Mouse (Mus musculus) forebrain, embryonic 10.5 days (tissue): ENCODE results near the gene Lrrc8a. TPM values are rescaled to one million over a fixed set of nuclear protein-coding genes. Genes with fewer than 3 reads are reported as not detected.

Experiments used
- DNase-seq: peaks from one replicate; pipeline ENCODE4 v3.0.0-alpha.2; 2017; ENCODE audit warnings: low spot score; ENCODE audit errors: extremely low spot score
- H3K27ac ChIP-seq: fragments of 300-500 bp; sonication (generic); 2 replicates; pipeline ENCODE4 v1.5.1; 2016; ENCODE audit warnings: mild to moderate bottlenecking
- H3K27me3 ChIP-seq: fragments of 300-500 bp; sonication (generic); 2 replicates; pipeline ENCODE4 v1.6.1; 2016; ENCODE audit warnings: mild to moderate bottlenecking; ENCODE audit not compliant: poor library complexity, severe bottlenecking
- H3K36me3 ChIP-seq: fragments of 300-500 bp; sonication (generic); replicated peaks from 2 replicates; pipeline ENCODE4 v1.6.1; 2016; ENCODE audit warnings: mild to moderate bottlenecking, moderate library complexity
- H3K4me1 ChIP-seq: fragments of 300-500 bp; sonication (generic); 2 replicates; pipeline ENCODE4 v1.6.1; 2016
- H3K4me3 ChIP-seq: fragments of 300-500 bp; sonication (generic); 2 replicates; pipeline ENCODE4 v1.5.1; 2016; ENCODE audit warnings: mild to moderate bottlenecking, moderate library complexity
- H3K9me3 ChIP-seq: fragments of 300-500 bp; sonication (generic); 2 replicates; pipeline ENCODE4 v1.6.1; 2016; ENCODE audit warnings: mild to moderate bottlenecking, moderate library complexity
- WGBS: fragments of 180-500 bp; shearing (Covaris S2); methylation state at CpG from one replicate; pipeline ENCODE4 v1.1.7; 2016; 5-methylcytosine and 5-hydroxymethylcytosine counted together
- polyA plus RNA-seq: library from polyadenylated mRNA; unstranded; fragments of >200 nt; fragmentation: Nextera tagmentation; extraction: Ambion mirVana; gene quantifications from 2 replicates; pipeline ENCODE4 v1.2.1, GENCODE M21; 2016

Gene Lrrc8a
- polyA plus RNA-seq, 1 experiment from 2014 or later: 41.5 TPM

- H3K4me3 ChIP-seq: no peak overlapping the region
- WGBS: 89% methylated on average over 3 of the region's 3 CpGs
- no peak for DNase-seq
These were observed 71.8 kb downstream of the Lrrc8a start for GRCm38 (mm10) chr2:30309351-30309750.

GRCm38 (mm10) chr2:30311481-30311880 is 74.0 kb downstream of the Lrrc8a start:
- Histone ChIP-seq H3K9me3 (no peaks in the 10 kb centered on the region), H3K27ac (no peak overlapping the region), H3K36me3 (peaks cover 98% of the 10 kb centered on the region), H3K4me3 (no peak overlapping the region), H3K27me3 (no peaks in the 10 kb centered on the region), H3K4me1 (no peaks in the 10 kb centered on the region)
- 98% methylated on average over 2 of the region's 2 CpGs for WGBS
- DNase-seq: no peak

More at GRCm38 (mm10) chr2:30309351-30309750, 71.8 kb downstream of the Lrrc8a start:
- Histone ChIP-seq H3K27me3 (no peaks in the 10 kb centered on the region), H3K27ac (no peak overlapping the region), H3K4me1 (no peaks in the 10 kb centered on the region), H3K36me3 (peaks cover 98% of the 10 kb centered on the region), H3K9me3 (no peaks in the 10 kb centered on the region)

Other genes starting within 250 kb of the Lrrc8a start
- gene Wdr34, start 188.8 kb upstream of the Lrrc8a start, polyA plus RNA-seq: 33.1 and 33.4 TPM in 2 replicates
- gene Set, start 180.3 kb upstream of the Lrrc8a start, polyA plus RNA-seq: 944 and 983 TPM in 2 replicates
- gene Pkn3, start 160.0 kb upstream of the Lrrc8a start, polyA plus RNA-seq: 12.4 and 13.1 TPM in 2 replicates
- 34.2 and 35.4 TPM in 2 replicates for gene Zdhhc12, start 144.1 kb upstream of the Lrrc8a start, polyA plus RNA-seq
- gene Zer1, start 113.1 kb upstream of the Lrrc8a start, polyA plus RNA-seq: 6.3 and 6.6 TPM in 2 replicates
- gene Tbc1d13, start 104.0 kb upstream of the Lrrc8a start, polyA plus RNA-seq: 7.8 and 8.6 TPM in 2 replicates
- gene Endog, start 66.2 kb upstream of the Lrrc8a start, polyA plus RNA-seq: 17.1 and 17.9 TPM in 2 replicates
- 92.5 and 96.1 TPM in 2 replicates for gene Spout1, start 59.3 kb upstream of the Lrrc8a start, polyA plus RNA-seq
- 7.0 and 8.6 TPM in 2 replicates for gene Kyat1, start 31.9 kb upstream of the Lrrc8a start, polyA plus RNA-seq
- gene Gm28035, start 2.9 kb downstream of the Lrrc8a start, polyA plus RNA-seq: 0.09 and 0.16 TPM in 2 replicates
- 2.7 and 3.4 TPM in 2 replicates for gene Phyhd1, start 28.5 kb downstream of the Lrrc8a start, polyA plus RNA-seq
- not detected in 2 replicates for gene Gm28038, start 43.3 kb downstream of the Lrrc8a start, polyA plus RNA-seq
- gene Dolk, start 48.6 kb downstream of the Lrrc8a start, polyA plus RNA-seq: 26.0 and 26.5 TPM in 2 replicates
- gene Nup188, start 48.7 kb downstream of the Lrrc8a start, polyA plus RNA-seq: 65.2 and 72.8 TPM in 2 replicates
- 76.9 and 82.0 TPM in 2 replicates for gene Sh3glb2, start 121.6 kb downstream of the Lrrc8a start, polyA plus RNA-seq
- gene Miga2, start 126.5 kb downstream of the Lrrc8a start, polyA plus RNA-seq: 29.9 and 30.9 TPM in 2 replicates
- gene Dolpp1, start 154.5 kb downstream of the Lrrc8a start, polyA plus RNA-seq: 54.8 and 60.1 TPM in 2 replicates
- gene Crat, start 178.1 kb downstream of the Lrrc8a start, polyA plus RNA-seq: 23.2 and 23.6 TPM in 2 replicates
- 149 and 165 TPM in 2 replicates for gene Ptpa, start 178.3 kb downstream of the Lrrc8a start, polyA plus RNA-seq
- 1.6 and 2.0 TPM in 2 replicates for gene Ier5l, start 236.5 kb downstream of the Lrrc8a start, polyA plus RNA-seq